Mouse (Mus musculus): ENCODE measurements around the gene Rnf207. TPM values are rescaled to one million over a fixed set of nuclear protein-coding genes. Genes with fewer than 3 reads are reported as not detected.
A peak's percentile ranks its signal among the peaks of the same experiment; 100 is the strongest.

The Rnf207 gene
- polyA plus RNA-seq, 1 experiment from 2014 or later = 2.5 TPM

DNA sequence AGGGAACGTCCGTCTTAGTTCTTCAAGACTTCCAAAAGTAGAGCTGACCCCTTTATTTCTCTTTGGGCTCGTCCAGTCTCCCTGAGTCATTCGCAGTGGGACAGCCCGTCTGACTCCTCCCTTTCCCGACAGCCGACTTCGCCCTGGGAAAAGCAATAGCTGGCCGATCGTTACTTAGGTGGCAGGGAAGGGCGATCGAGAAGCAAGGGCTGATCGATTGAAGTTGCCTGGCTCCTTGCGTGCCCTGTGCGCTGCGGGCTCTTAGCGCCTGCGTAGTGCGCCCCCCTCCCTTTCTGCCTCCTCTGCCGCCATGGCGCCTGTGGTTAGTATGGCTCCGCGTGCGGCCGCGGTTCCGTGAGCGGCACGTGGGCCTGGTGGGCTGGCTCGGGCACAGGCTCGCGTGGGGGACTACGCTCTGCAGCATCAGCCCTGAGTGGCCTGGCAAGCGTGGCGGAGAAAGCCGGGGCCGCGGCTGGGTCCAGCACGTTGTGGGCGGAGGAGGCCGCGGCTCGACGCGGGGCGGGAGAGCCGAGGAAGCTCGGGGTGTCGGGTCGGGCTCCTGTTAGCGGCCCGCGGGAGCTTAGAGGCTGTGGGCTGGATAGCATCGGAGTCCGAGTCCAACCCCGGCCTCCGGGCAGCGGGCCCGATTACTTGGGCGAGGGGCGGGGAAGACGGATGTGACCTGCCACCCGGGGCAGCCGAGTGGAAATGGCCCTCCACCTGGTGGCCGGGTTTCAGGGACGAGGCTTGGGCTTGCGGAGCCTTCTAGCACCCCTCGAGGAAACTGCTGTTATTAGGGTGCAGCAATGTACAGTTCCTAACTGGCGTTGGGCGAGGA, 7.0 kb upstream of the Rnf207 start, which contains the start of gene Rpl22:
Gene Rpl22 (plus strand): TSS at position 169 of the 838 bp plus-strand sequence.
- peak within 1 kb of the TSS; percentile 100 for H3K4me3 ChIP-seq (replicated peaks)
- no peaks in the 10 kb centered on the region for H3K9me3 ChIP-seq
- peaks cover 14% of the 10 kb centered on the region for H3K4me1 ChIP-seq (replicated peaks)
- H3K36me3 ChIP-seq = peaks cover 22% of the 10 kb centered on the region
- H3K27ac ChIP-seq = peak within 1 kb of the TSS; percentile 75
- no peaks in the 10 kb centered on the region for H3K27me3 ChIP-seq (replicated peaks)
- peak within 1 kb of the TSS; percentile 98 for H3K9ac ChIP-seq
- under 1% methylated on average over 70 of the region's 70 CpGs for WGBS
- ATAC-seq = peak; percentile 98
- peak within 1 kb of the TSS; percentile 69 for H3K4me2 ChIP-seq (replicated peaks)

DNA sequence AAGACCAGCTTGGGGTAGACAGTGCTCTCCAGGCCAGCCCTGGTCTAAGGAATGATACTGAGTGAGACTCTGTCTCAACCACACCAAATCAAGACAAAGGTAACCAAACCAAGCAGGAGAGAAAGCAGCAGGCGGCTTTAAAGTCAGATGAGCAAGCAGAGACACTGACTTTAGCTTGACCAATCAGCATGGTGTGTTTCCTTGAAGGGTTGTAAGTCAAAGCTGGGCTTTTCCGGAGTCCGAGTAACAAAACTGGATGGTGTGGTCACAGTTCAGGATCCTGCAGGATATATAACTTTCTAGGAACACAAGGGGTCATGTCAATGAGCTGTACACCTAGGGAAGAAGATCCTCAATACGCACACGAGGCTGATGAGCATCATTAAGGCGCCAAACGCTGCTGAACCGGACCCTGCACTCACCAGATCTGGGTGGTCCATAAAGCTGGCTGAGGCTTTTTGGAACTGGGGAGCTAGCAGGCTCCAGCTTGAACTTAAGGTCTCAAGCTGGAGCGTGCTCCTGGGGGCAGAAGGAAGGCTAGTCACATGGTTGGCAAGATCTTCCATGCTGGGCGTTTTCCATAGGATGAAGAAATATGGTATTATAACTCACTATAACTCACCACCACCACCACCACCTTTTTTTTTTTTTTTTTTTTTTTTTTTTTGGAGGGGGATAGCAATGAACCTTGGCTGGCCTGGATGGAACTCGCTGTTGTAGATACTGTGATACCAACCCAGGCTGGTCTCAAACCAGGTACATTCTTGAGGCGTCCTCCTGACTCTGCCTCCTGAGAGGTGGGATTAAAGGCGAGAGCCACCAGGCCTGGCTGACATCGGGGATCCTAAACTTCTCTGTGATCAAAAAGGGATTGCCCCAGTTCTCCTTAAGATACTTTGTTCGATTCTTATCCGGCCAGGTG, 6.1 kb upstream of the Rnf207 start:
- H3K4me2 ChIP-seq (replicated peaks) = peak overlapping the region; percentile 46; the same call in 1 of the 2 replicates
- H3K9me3 ChIP-seq = no peaks in the 10 kb centered on the region
- H3K36me3 ChIP-seq = peaks cover 13% of the 10 kb centered on the region
- H3K27ac ChIP-seq = no peak overlapping the region
- peak; percentile 55; the same call in 1 of the 2 replicates for ATAC-seq
- peaks cover 14% of the 10 kb centered on the region for H3K4me1 ChIP-seq (replicated peaks)
- peak overlapping the region; percentile 100 for H3K4me3 ChIP-seq (replicated peaks)
- WGBS = 54% methylated on average over 16 of the region's 16 CpGs
- no peaks in the 10 kb centered on the region for H3K27me3 ChIP-seq (replicated peaks)
- H3K9ac ChIP-seq = no peak overlapping the region

DNA sequence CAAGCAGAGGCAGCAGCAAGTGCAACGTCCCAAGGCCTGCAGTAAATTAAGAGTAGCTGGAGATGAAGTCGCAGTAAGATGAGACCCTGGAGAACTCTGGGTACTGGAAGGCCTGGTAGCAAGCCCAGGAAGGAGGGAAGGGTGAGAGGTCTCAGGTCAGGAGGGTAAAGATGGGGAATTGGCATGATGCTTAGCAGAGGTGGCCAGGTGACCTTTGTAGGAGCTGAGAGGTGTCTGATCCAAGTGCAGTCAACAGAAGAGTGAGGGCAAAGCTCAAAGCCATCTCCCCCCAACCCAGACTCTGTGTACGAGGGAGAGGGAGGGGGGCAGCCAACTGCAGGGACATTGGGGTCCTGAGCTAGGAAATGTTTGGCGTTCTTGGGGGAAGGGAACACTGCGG, 2.7 kb upstream of the Rnf207 start:
- H3K9ac ChIP-seq = no peak overlapping the region
- H3K9me3 ChIP-seq = no peaks in the 10 kb centered on the region
- H3K36me3 ChIP-seq = no peaks in the 10 kb centered on the region
- peaks cover 13% of the 10 kb centered on the region; the same call in 1 of the 2 replicates for H3K4me1 ChIP-seq (replicated peaks)
- peaks cover 18% of the 10 kb centered on the region for H3K27me3 ChIP-seq (replicated peaks)
- no peak for ATAC-seq
- H3K4me3 ChIP-seq (replicated peaks) = no peak overlapping the region
- H3K4me2 ChIP-seq (replicated peaks) = no peak overlapping the region
- WGBS = 43% methylated on average over 5 of the region's 5 CpGs
- no peak overlapping the region for H3K27ac ChIP-seq

DNA sequence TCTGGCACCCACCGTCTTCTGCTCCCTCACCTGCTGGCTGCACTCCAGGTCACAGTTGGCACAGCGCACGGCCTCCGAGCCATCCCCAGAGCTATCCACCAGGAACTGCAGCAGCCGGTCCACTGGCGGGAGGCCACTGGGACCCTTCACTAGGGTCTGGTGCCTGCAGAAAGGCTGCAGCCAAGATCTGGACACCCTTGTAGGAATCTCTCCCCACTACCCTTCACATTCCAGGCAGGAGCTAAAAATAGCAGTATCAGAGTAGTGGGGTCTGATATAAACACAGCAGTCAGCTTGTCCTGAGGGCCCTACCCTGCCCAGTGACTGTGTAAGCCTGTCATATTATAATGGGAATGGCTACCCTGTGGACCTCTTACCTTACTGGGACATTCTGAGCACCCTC, 1.2 kb downstream of the Rnf207 start:
- WGBS = 76% methylated on average over 6 of the region's 6 CpGs
- peaks cover 55% of the 10 kb centered on the region for H3K27me3 ChIP-seq (replicated peaks)
- no peak overlapping the region for H3K9ac ChIP-seq
- H3K36me3 ChIP-seq = no peaks in the 10 kb centered on the region
- no peak for ATAC-seq
- H3K4me2 ChIP-seq (replicated peaks) = peak overlapping the region; percentile 17; the same call in 1 of the 2 replicates
- H3K4me1 ChIP-seq (replicated peaks) = peaks cover 31% of the 10 kb centered on the region
- no peak overlapping the region for H3K27ac ChIP-seq
- H3K9me3 ChIP-seq = no peaks in the 10 kb centered on the region
- no peak overlapping the region for H3K4me3 ChIP-seq (replicated peaks)

DNA sequence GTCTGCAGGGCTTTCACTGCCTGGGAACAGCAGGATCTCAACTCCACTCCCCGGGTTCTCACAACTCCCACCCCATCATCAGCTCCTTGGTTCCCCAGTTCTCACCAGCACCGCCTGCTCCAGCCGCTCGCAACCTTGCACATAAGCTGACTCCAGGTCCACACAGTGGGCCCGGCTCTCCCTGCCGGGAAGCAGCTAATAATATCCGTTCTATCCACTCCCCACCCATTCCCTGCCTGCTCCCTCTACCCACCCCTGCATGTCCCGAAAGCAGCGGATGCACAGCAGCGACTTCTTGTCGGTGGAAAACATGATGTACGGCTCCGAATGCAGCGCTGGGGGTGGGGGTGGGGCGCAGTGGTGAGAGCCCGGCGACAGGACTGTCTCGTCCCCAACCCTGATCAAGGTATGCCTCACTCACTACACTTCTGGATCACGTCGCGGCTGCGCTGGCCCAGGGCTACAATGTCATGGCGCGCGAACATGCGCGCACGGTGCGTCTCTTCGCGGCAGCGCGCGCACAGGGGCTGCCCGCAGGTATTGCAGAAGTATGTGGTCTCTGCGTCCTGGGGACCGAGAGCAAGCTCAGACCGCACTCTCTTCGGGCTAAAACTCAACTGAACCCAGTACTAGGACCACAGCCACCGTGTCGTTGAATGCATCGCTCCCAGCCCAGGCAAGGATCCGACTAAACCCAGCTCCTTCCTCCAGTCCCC, 3.1 kb downstream of the Rnf207 start:
- Histone ChIP-seq H3K36me3 (no peaks in the 10 kb centered on the region), H3K27me3 (replicated peaks) (peaks cover 75% of the 10 kb centered on the region), H3K4me2 (replicated peaks) (peak overlapping the region; percentile 55), H3K4me3 (replicated peaks) (peak overlapping the region; percentile 23), H3K27ac (no peak overlapping the region), H3K9me3 (no peaks in the 10 kb centered on the region), H3K9ac (no peak overlapping the region), H3K4me1 (replicated peaks) (peaks cover 37% of the 10 kb centered on the region)
- no peak for ATAC-seq
- WGBS = 2% methylated on average over 43 of the region's 43 CpGs

DNA sequence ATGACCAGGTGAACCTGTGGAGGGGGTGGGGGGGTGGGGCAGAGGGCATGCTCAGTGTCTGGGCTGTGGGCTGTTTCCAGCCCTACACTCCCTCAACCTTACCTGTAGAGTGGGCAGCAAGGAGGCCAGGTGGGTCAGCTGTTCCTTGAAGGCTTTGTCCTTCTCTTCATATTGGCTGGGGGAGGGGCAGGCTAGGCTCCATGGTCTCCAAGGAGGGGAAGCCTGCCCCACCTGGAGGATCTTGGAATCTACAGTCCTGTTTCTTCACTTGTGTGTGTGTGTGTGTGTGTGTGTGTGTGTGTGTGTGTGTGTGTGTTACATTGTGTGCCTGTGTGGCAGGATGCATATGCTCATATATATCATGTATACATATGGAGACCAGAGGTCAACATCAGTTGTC, 4.9 kb downstream of the Rnf207 start:
- Histone ChIP-seq H3K4me2 (replicated peaks) (peak overlapping the region; percentile 66), H3K27me3 (replicated peaks) (peaks cover 75% of the 10 kb centered on the region), H3K9ac (no peak overlapping the region), H3K27ac (no peak overlapping the region), H3K4me3 (replicated peaks) (no peak overlapping the region), H3K9me3 (no peaks in the 10 kb centered on the region), H3K4me1 (replicated peaks) (peaks cover 35% of the 10 kb centered on the region), H3K36me3 (no peaks in the 10 kb centered on the region)
- 0 out of 2 replicates have a peak, but pooled peaks have one; percentile 13 for ATAC-seq

DNA sequence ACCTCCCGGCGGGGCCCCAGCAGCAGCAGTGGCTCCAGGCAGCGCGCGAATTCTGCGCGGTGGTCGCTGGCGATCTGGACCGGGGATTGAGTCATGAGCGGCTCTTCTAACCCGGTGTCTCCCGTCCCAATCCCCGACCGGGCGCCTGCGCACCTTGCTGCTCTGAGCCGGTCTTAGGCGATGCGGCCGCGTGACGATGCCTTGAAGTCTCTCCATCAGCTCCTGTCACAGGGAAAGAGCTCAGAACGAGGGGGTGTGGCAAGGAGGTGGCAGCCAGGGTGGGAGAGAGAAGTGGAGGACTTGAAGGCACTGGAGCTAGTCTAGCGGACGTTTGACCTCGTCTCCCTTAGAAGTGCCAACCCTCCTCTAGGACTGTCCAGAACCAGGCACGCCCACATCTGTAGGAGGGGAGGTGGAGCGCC, 5.6 kb downstream of the Rnf207 start:
- Histone ChIP-seq H3K4me1 (replicated peaks) (peaks cover 28% of the 10 kb centered on the region), H3K9ac (0 out of 2 replicates have a peak overlapping the region, but pooled peaks have one; percentile 12), H3K27me3 (replicated peaks) (peaks cover 71% of the 10 kb centered on the region), H3K9me3 (no peaks in the 10 kb centered on the region), H3K4me3 (replicated peaks) (peak overlapping the region; percentile 28), H3K27ac (no peak overlapping the region), H3K4me2 (replicated peaks) (peak overlapping the region; percentile 66), H3K36me3 (no peaks in the 10 kb centered on the region)
- WGBS = under 1% methylated on average over 29 of the region's 29 CpGs
- ATAC-seq = peak; percentile 61

DNA sequence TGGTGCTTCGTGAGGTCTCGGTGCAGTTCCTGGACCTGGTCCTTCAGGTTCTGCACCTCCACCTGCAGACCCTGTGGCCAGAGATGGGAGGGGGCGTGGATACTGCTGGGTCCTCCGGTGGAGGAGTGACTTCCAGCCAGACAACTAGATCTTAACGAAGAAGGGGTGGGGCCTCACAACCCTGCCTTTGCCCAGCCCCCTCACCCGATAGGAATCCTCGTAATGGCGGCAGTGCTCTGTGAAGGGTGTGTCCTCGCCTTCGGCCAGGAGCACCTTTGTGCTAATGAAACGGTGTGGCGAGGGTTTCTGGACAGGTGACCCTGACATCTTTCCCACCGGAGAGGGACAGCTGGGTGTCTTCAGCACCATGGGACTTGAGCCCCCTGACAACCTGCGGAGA, 6.6 kb downstream of the Rnf207 start:
- 3% methylated on average over 14 of the region's 14 CpGs for WGBS
- peak; percentile 13; the same call in 1 of the 2 replicates for ATAC-seq
- Histone ChIP-seq H3K4me3 (replicated peaks) (peak overlapping the region; percentile 28), H3K27me3 (replicated peaks) (peaks cover 62% of the 10 kb centered on the region), H3K27ac (no peak overlapping the region), H3K4me2 (replicated peaks) (peak overlapping the region; percentile 66), H3K9me3 (no peaks in the 10 kb centered on the region), H3K36me3 (no peaks in the 10 kb centered on the region), H3K9ac (peak overlapping the region; percentile 14; the same call in 1 of the 2 replicates), H3K4me1 (replicated peaks) (peaks cover 25% of the 10 kb centered on the region)

DNA sequence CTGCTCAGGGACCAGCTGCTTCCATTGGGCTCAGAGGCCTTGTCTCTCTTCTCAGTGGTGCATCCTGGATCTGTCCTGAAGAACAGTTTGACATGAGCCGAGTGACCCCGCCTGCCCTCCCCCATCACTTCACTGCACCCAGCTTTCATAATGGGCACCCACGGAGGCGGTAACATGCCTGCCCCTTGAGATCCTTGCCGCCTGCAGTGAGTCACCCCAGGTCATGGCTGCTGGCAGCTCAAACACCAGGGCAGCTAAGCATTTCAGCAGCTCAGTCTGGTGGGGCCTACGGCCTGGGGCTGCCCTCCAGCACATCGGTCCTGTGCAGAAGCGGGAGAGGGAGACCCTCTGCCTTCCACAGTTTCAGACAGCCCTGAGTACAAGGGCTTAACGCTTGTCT, 11.3 kb downstream of the Rnf207 start:
- 77% methylated on average over 9 of the region's 9 CpGs for WGBS
- Histone ChIP-seq H3K4me1 (replicated peaks) (peaks cover 5% of the 10 kb centered on the region; the same call in 1 of the 2 replicates), H3K36me3 (peaks cover 14% of the 10 kb centered on the region; the same call in 1 of the 2 replicates), H3K27me3 (replicated peaks) (peaks cover 20% of the 10 kb centered on the region), H3K9me3 (no peaks in the 10 kb centered on the region), H3K27ac (no peak overlapping the region), H3K4me3 (replicated peaks) (no peak overlapping the region), H3K4me2 (replicated peaks) (no peak overlapping the region), H3K9ac (no peak overlapping the region)
- no peak for ATAC-seq

DNA sequence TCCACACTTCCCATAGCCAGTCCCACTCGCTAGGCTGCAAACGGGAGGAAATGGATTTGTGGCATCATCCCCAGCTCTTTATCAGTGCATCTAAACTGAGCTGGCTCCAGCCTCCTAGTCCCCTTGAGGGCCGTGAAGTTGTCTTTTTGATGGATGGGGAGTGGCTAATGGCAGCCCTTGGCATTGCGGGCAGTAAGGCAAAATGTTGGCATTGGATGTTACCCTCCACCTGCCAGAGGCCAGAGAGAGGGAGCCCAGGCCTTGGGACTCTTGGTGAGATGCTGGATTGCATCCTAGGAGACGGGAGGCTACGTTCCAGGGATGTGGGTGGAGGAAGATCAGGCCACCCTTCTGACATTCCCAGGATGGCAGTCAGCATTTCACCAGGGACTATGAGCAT, 12.8 kb downstream of the Rnf207 start:
- no peak overlapping the region for H3K9ac ChIP-seq
- no peak overlapping the region for H3K27ac ChIP-seq
- no peak for ATAC-seq
- H3K4me3 ChIP-seq (replicated peaks) = no peak overlapping the region
- peaks cover 4% of the 10 kb centered on the region; the same call in 1 of the 2 replicates for H3K27me3 ChIP-seq (replicated peaks)
- H3K4me1 ChIP-seq (replicated peaks) = no peaks in the 10 kb centered on the region
- no peaks in the 10 kb centered on the region for H3K9me3 ChIP-seq
- 73% methylated on average over 6 of the region's 6 CpGs for WGBS
- H3K36me3 ChIP-seq = peaks cover 16% of the 10 kb centered on the region; the same call in 1 of the 2 replicates
- H3K4me2 ChIP-seq (replicated peaks) = no peak overlapping the region

DNA sequence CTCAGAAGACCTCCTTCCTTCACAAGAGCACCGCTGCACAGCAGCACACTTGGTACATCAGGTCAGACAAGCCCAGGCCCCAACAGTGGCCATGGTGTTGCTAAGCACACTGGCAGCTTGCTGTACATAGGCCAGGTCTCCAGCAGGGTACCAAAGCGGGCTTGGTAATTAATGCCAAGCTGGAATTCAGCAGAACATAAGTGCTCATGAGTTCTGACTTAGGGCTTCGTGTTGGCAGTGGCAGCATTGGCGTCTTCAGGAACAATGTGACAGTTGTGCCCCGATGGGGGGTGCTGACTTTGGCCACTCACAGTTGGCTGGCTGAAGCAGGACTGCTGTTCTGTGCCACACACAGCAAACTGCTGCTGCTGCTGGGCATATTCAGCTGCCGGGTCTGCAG, 14.1 kb downstream of the Rnf207 start:
- H3K4me2 ChIP-seq (replicated peaks) = no peak overlapping the region
- no peak overlapping the region for H3K9ac ChIP-seq
- no peak for ATAC-seq
- H3K27me3 ChIP-seq (replicated peaks) = no peaks in the 10 kb centered on the region
- H3K9me3 ChIP-seq = no peaks in the 10 kb centered on the region
- peaks cover 19% of the 10 kb centered on the region; the same call in 1 of the 2 replicates for H3K36me3 ChIP-seq
- no peak overlapping the region for H3K4me3 ChIP-seq (replicated peaks)
- no peak overlapping the region for H3K27ac ChIP-seq
- 90% methylated on average over 6 of the region's 6 CpGs for WGBS
- no peaks in the 10 kb centered on the region for H3K4me1 ChIP-seq (replicated peaks)
